Mouse (Mus musculus) thymus, adult 2 months (tissue): ENCODE measurements around the gene Ndufv2.

Experiments used
- CTCF ChIP-seq: fragments of 200-500 bp; IDR thresholded peaks from 2 replicates; pipeline ENCODE4 v1.5.1; 2012; ENCODE audit warnings: mild to moderate bottlenecking, control low read depth, low read length, moderate library complexity, borderline replicate concordance; ENCODE audit not compliant: control insufficient read depth, poor library complexity, insufficient read depth; ENCODE audit errors: extremely low read depth
- POLR2A ChIP-seq: fragments of 200-500 bp; IDR thresholded peaks from 2 replicates; pipeline ENCODE4 v1.6.1; 2012; ENCODE audit warnings: mild to moderate bottlenecking, low read length, control low read depth, moderate library complexity; ENCODE audit not compliant: control insufficient read depth, poor library complexity, insufficient read depth; ENCODE audit errors: extremely low read depth

GRCm38 (mm10) chr17:66091392-66091791 is 10.0 kb downstream of the Ndufv2 start:
- TF ChIP-seq POLR2A, result no peak
- no peak for TF ChIP-seq CTCF
